In the genomic region with DNA sequence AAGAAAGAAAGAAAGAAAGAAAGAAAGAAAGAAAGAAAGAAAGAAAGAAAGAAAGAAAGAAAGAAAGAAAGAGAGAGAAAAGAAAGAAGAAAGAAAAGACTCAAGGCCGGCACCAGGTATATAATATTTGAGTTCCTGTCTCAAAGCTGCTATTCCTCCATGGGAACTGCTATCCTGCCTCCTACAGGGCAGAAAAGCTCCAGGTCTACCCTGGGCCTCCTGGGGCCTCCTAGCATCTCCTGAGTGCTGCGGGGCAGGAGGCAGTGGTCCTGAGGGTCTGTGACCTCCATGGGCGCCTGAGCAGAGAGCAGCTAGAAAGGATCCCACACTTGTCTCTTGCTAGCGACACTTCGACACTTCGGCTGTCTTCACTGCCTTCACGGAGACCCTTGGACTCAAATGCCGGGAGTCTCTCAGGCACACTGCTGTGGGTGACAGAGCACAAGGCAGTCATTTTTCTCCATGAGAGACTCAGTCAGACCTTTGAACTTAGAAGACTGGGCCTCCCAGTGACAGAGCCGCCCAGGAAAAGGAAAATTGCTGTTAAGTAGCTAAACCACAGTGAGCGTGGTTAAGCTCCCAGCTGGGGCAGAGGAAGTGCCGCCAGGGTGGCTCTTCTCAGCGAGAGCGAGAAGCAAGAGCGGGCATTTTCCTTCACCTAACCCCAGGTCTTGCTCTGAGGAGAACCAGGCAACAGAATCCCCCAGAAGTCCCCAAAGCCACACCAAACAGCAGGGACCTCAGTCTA, we compare ENCODE assay signal across 8 mouse cellular contexts. TPM values are rescaled to one million over a fixed set of nuclear protein-coding genes. Genes with fewer than 3 reads are reported as not detected.
A peak's percentile ranks its signal among the peaks of the same experiment; 100 is the strongest.
DNase-seq lines count a peak whose midpoint lies in the region; ATAC-seq lines count a peak whose summit lies in the region.

No protein-coding gene starts in this region.

- H3K4me1 ChIP-seq in lung, embryonic 16.5 days (replicated peaks; ENCODE audit: control insufficient read depth, insufficient read depth, low read length), result peaks cover 13% of the 10 kb centered on the region
- H3K4me1 ChIP-seq in liver, embryonic 16.5 days (ENCODE audit: control insufficient read depth, low read depth, low read length), result peaks cover 7% of the 10 kb centered on the region

- DNase-seq in lung, postnatal 4 days, result no peak
- DNase-seq in thymus, postnatal 25 days, result peak; percentile 82
- no peak for DNase-seq in cerebellum, postnatal 4 days (ENCODE audit: low spot score in 2 of 2)
- DNase-seq in testis, postnatal 14 days (ENCODE audit: low spot score), result no peak
- no peak for DNase-seq in left cerebral cortex, adult 11 months (ENCODE audit: low spot score)

- no peak for ATAC-seq in lung, embryonic 16.5 days (ENCODE audit: low read depth)
- peak; percentile 75 for ATAC-seq in granulocyte monocyte progenitor cell, adult 5-6 weeks (replicated peaks; ENCODE audit: poor library complexity, severe bottlenecking)
- no peak for ATAC-seq in liver, embryonic 16.5 days (ENCODE audit: low read depth)

- no peaks in the 10 kb centered on the region for H3K36me3 ChIP-seq in lung, embryonic 16.5 days (ENCODE audit: control insufficient read depth, insufficient read depth, low read length)
- no peaks in the 10 kb centered on the region for H3K36me3 ChIP-seq in liver, embryonic 16.5 days (ENCODE audit: control insufficient read depth, insufficient read depth)

- no peaks in the 10 kb centered on the region for H3K9me3 ChIP-seq in lung, embryonic 16.5 days (ENCODE audit: control insufficient read depth, low read length)
- H3K9me3 ChIP-seq in liver, embryonic 16.5 days (replicated peaks; ENCODE audit: control insufficient read depth, low read length), result no peaks in the 10 kb centered on the region

- no peak overlapping the region for H3K4me3 ChIP-seq in lung, embryonic 16.5 days (ENCODE audit: low read length)
- no peak overlapping the region for H3K4me3 ChIP-seq in liver, embryonic 16.5 days (ENCODE audit: low read depth, low read length)

- WGBS in lung, embryonic 16.5 days, result 56% methylated on average over 14 of the region's 14 CpGs
- 35% methylated on average over 14 of the region's 14 CpGs for WGBS in liver, embryonic 16.5 days (ENCODE audit: insufficient replicate concordance)

- H3K9ac ChIP-seq in lung, embryonic 16.5 days (ENCODE audit: low read length), result no peak overlapping the region
- no peak overlapping the region; the same call in 1 of the 2 replicates for H3K9ac ChIP-seq in liver, embryonic 16.5 days (ENCODE audit: low read depth, low read length)

- peak overlapping the region; percentile 1; the same call in 1 of the 2 replicates for H3K27ac ChIP-seq in lung, embryonic 16.5 days (ENCODE audit: low read length)
- peak overlapping the region; percentile 57 for H3K27ac ChIP-seq in liver, embryonic 16.5 days (ENCODE audit: low read length)

- H3K4me2 ChIP-seq in lung, embryonic 16.5 days (ENCODE audit: low read depth, low read length), result no peak overlapping the region
- H3K4me2 ChIP-seq in liver, embryonic 16.5 days (ENCODE audit: low read depth, low read length), result no peak overlapping the region

- no peaks in the 10 kb centered on the region for H3K27me3 ChIP-seq in lung, embryonic 16.5 days (ENCODE audit: control insufficient read depth, insufficient read depth, low read depth, low read length)
- H3K27me3 ChIP-seq in liver, embryonic 16.5 days (ENCODE audit: control insufficient read depth, insufficient read depth, low read depth, low read length), result no peaks in the 10 kb centered on the region

RNA-seq across cellular contexts. Expression of a gene that starts 35.7 kb away (rescaled TPM):
- polyA plus RNA-seq in lung, embryonic 16.5 days (2015; fragmentation: Nextera tagmentation; extraction: Ambion mirVana), result 0.06 TPM in 1 of 2 replicates, not detected in the other
- total RNA-seq in granulocyte monocyte progenitor cell, adult 5-6 weeks (2014; fragmentation: Nextera tagmentation), result not detected in 2 replicates
- total RNA-seq in granulocyte monocyte progenitor cell, adult 5-6 weeks (2017), result not detected in 2 replicates
- 0.05 and 0.09 TPM in 2 replicates for polyA plus RNA-seq in liver, embryonic 16.5 days (2015; fragmentation: Nextera tagmentation; extraction: Ambion mirVana)

RNA-seq across cellular contexts. Expression of a gene that starts 43.7 kb away (rescaled TPM):
- 26.0 and 29.8 TPM in 2 replicates for polyA plus RNA-seq in lung, embryonic 16.5 days (2015; fragmentation: Nextera tagmentation; extraction: Ambion mirVana)
- 27.1 and 27.5 TPM in 2 replicates for total RNA-seq in granulocyte monocyte progenitor cell, adult 5-6 weeks (2014; fragmentation: Nextera tagmentation)
- 21.3 and 28.0 TPM in 2 replicates for total RNA-seq in granulocyte monocyte progenitor cell, adult 5-6 weeks (2017)
- 12.7 TPM in 2 replicates for polyA plus RNA-seq in liver, embryonic 16.5 days (2015; fragmentation: Nextera tagmentation; extraction: Ambion mirVana)

RNA-seq across cellular contexts. Expression of a gene that starts 44.1 kb away (rescaled TPM):
- 8.6 and 9.1 TPM in 2 replicates for polyA plus RNA-seq in lung, embryonic 16.5 days (2015; fragmentation: Nextera tagmentation; extraction: Ambion mirVana)
- total RNA-seq in granulocyte monocyte progenitor cell, adult 5-6 weeks (2014; fragmentation: Nextera tagmentation), result 11.5 and 12.8 TPM in 2 replicates
- total RNA-seq in granulocyte monocyte progenitor cell, adult 5-6 weeks (2017), result 2.4 and 3.6 TPM in 2 replicates
- polyA plus RNA-seq in liver, embryonic 16.5 days (2015; fragmentation: Nextera tagmentation; extraction: Ambion mirVana), result 5.9 and 6.4 TPM in 2 replicates

RNA-seq across cellular contexts. Expression of a gene that starts 45.5 kb away (rescaled TPM):
- 14.1 and 14.2 TPM in 2 replicates for polyA plus RNA-seq in lung, embryonic 16.5 days (2015; fragmentation: Nextera tagmentation; extraction: Ambion mirVana)
- 23.9 and 26.4 TPM in 2 replicates for total RNA-seq in granulocyte monocyte progenitor cell, adult 5-6 weeks (2014; fragmentation: Nextera tagmentation)
- total RNA-seq in granulocyte monocyte progenitor cell, adult 5-6 weeks (2017), result 9.7 and 14.2 TPM in 2 replicates
- polyA plus RNA-seq in liver, embryonic 16.5 days (2015; fragmentation: Nextera tagmentation; extraction: Ambion mirVana), result 19.5 and 21.7 TPM in 2 replicates
